Mouse (Mus musculus): ENCODE data around the gene Vnn3. TPM values are rescaled to one million over a fixed set of nuclear protein-coding genes. Genes with fewer than 3 reads are reported as not detected.

Vnn3 gene
- total RNA-seq (2014; rRNA removed) (0.10 TPM in 1 of 2 replicates, not detected in the other), polyA plus RNA-seq (2015; fragmentation: Nextera tagmentation; extraction: Ambion mirVana) (0.10 TPM in 1 of 2 replicates, not detected in the other)

DNA sequence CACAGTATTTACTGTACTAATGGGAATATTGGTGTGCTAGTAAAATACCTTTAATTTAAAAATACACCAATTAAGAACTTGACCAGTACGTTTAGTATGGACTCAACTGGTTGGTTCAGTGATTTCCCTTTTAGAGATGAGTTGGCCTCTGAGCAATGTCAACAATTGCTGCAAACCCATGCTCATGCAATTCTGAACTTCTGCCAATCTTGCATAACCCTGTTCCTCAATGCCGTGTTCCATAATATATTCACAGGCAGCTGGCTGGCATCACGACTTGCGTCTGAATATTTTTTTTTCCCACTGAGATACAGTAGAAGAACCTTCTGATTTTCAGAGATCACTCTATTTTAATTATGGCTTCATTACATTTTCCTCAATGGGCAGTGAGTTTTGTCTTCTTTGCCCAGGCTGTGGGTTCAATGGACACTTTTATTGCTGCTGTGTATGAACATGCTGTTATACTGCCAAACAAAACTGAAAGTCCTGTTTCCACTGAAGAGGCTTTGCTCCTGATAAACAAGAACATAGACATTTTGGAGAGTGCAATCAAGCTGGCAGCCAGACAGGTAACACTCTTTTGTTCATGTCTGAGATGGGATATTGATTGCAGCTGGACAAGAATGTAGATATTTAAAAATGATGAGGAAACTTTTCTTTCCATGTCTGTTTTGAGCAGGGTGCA is at the start of gene Vnn3:
TSS of gene Vnn3 (plus strand) at position 235 of the 685 bp plus-strand sequence.
- ATAC-seq: no peak
- DNase-seq: no peak
- no peaks in the 10 kb centered on the region for H3K9me3 ChIP-seq (ENCODE audit: low read length)
- H3K9ac ChIP-seq: no peak within 1 kb of the TSS
- no peaks in the 10 kb centered on the region for H3K4me1 ChIP-seq (ENCODE audit: insufficient read depth)
- TF ChIP-seq CTCF (IDR thresholded peaks at IDR 0.05; ENCODE audit: low read depth): no peak
- no peak within 1 kb of the TSS for H3K4me2 ChIP-seq (ENCODE audit: low read depth)
- H3K36me3 ChIP-seq (ENCODE audit: insufficient read depth): no peaks in the 10 kb centered on the region
- no peak within 1 kb of the TSS for H3K4me3 ChIP-seq (ENCODE audit: low read depth, low read length)
- H3K27me3 ChIP-seq (ENCODE audit: insufficient read depth, low read length): no peaks in the 10 kb centered on the region
- WGBS: 60% methylated on average over 4 of the region's 4 CpGs
- no peak within 1 kb of the TSS for H3K27ac ChIP-seq (ENCODE audit: low read depth, low read length)

DNA sequence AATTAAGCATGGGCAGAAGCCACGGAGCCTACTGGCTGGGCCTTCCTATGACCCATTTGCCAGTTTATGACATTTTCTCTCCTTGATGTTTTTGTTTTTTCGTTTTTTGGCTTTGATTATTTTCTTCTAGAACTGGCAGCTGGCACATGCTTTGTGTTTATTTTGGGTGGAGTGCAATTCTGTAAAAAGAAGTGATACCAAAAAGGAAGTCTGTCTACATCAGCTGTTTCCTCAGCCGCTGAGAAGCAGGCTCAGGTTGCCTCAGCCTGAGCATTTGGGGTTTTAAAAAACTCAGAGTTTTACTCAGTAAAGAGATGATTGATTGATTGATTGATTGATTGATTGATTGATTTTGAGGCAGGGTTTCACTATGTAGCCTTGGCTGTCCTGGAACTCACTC is 48.4 kb upstream of the Vnn3 start:
- 66% methylated on average over 3 of the region's 3 CpGs for WGBS

GRCm38 (mm10) chr10:23804665-23805064 is 46.6 kb upstream of the Vnn3 start:
- Histone ChIP-seq H3K27me3 (ENCODE audit: insufficient read depth, low read length) (no peaks in the 10 kb centered on the region), H3K4me3 (ENCODE audit: low read depth, low read length) (no peak overlapping the region), H3K9ac (no peak overlapping the region), H3K27ac (ENCODE audit: low read depth, low read length) (no peak overlapping the region), H3K4me1 (ENCODE audit: insufficient read depth) (no peaks in the 10 kb centered on the region), H3K4me2 (ENCODE audit: low read depth) (no peak overlapping the region), H3K36me3 (ENCODE audit: insufficient read depth) (peaks cover 46% of the 10 kb centered on the region), H3K9me3 (ENCODE audit: low read length) (no peaks in the 10 kb centered on the region)
- ATAC-seq: no peak
- no peak for TF ChIP-seq CTCF (IDR thresholded peaks at IDR 0.05; ENCODE audit: low read depth)
- 74% methylated on average over 3 of the region's 3 CpGs for WGBS
- no peak for DNase-seq

More for the DNA sequence above, 48.4 kb upstream of the Vnn3 start:
- no peak overlapping the region for H3K9ac ChIP-seq
- peaks cover 6% of the 10 kb centered on the region; the same call in 1 of the 2 replicates for H3K4me1 ChIP-seq (ENCODE audit: insufficient read depth)
- DNase-seq (no peak), ATAC-seq (no peak)
- peaks cover 46% of the 10 kb centered on the region for H3K36me3 ChIP-seq (ENCODE audit: insufficient read depth)
- H3K9me3 ChIP-seq (ENCODE audit: low read length): no peaks in the 10 kb centered on the region
- no peak overlapping the region for H3K27ac ChIP-seq (ENCODE audit: low read depth, low read length)
- no peak overlapping the region for H3K4me3 ChIP-seq (ENCODE audit: low read depth, low read length)
- H3K4me2 ChIP-seq (ENCODE audit: low read depth): no peak overlapping the region
- no peaks in the 10 kb centered on the region for H3K27me3 ChIP-seq (ENCODE audit: insufficient read depth, low read length)
- no peak for TF ChIP-seq CTCF (IDR thresholded peaks at IDR 0.05; ENCODE audit: low read depth)

- no peak overlapping the region for H3K9ac ChIP-seq
- no peaks in the 10 kb centered on the region for H3K4me1 ChIP-seq (ENCODE audit: insufficient read depth)
- ATAC-seq (no peak), DNase-seq (no peak)
- 37% methylated on average over 4 of the region's 4 CpGs for WGBS
- H3K9me3 ChIP-seq (ENCODE audit: low read length): no peaks in the 10 kb centered on the region
- H3K27me3 ChIP-seq (ENCODE audit: insufficient read depth, low read length): no peaks in the 10 kb centered on the region
- no peak overlapping the region for H3K4me2 ChIP-seq (ENCODE audit: low read depth)
- TF ChIP-seq CTCF (IDR thresholded peaks at IDR 0.05; ENCODE audit: low read depth): no peak
- peaks cover 38% of the 10 kb centered on the region for H3K36me3 ChIP-seq (ENCODE audit: insufficient read depth)
- no peak overlapping the region for H3K27ac ChIP-seq (ENCODE audit: low read depth, low read length)
- H3K4me3 ChIP-seq (ENCODE audit: low read depth, low read length): no peak overlapping the region
Measured at GRCm38 (mm10) chr10:23806201-23806600, 45.1 kb upstream of the Vnn3 start.

DNA sequence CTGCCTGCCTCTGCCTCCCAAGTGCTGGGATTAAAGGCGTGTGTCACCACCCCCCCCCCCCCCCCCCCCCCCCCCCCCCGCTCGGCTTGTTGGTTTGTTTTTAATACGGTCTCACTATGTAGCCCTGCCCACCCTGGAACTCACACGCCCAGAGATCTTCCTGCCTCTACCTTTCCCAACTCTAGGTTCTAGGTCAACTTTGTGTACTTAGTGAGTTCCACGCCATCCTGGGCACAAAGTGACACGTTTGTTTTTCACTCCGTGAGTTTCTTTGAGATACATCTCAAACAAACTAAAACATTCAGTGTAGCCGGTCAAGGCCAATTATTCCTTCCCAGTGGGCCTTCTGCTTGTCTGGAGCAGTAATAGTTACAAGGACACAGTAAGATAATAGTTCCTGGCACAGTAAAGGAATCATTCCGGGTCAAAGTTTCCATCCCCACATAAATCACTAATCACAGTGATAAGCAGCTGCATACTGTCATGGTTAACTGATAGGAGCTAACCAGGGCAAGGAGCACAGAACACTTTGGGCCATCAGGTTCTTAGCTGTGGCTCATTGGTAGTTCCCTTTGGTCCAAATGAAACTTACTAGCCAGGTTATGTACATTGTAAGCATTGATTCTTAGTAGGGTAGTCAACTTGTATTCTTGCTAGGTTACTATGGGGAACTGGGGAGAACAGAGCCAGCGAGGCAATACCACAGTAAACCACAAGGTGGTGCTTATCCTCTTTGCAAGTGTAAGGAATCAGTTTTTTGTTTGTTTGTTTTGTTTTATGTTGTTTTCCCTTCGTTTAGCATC is 39.4 kb upstream of the Vnn3 start:
- Histone ChIP-seq H3K4me1 (ENCODE audit: insufficient read depth) (no peaks in the 10 kb centered on the region), H3K9ac (no peak overlapping the region), H3K27me3 (ENCODE audit: insufficient read depth, low read length) (no peaks in the 10 kb centered on the region), H3K9me3 (ENCODE audit: low read length) (no peaks in the 10 kb centered on the region), H3K36me3 (ENCODE audit: insufficient read depth) (peaks cover 6% of the 10 kb centered on the region; the same call in 1 of the 2 replicates), H3K27ac (ENCODE audit: low read depth, low read length) (no peak overlapping the region), H3K4me2 (ENCODE audit: low read depth) (no peak overlapping the region), H3K4me3 (ENCODE audit: low read depth, low read length) (no peak overlapping the region)
- WGBS: 75% methylated on average over 8 of the region's 12 CpGs
- peak; percentile 64 for ATAC-seq
- peak; percentile 88 for TF ChIP-seq CTCF (IDR thresholded peaks at IDR 0.05; ENCODE audit: low read depth)
- DNase-seq: peak; percentile 83

- no peak for TF ChIP-seq CTCF (IDR thresholded peaks at IDR 0.05; ENCODE audit: low read depth)
- Histone ChIP-seq H3K4me1 (ENCODE audit: insufficient read depth) (no peaks in the 10 kb centered on the region), H3K9me3 (ENCODE audit: low read length) (no peaks in the 10 kb centered on the region), H3K36me3 (ENCODE audit: insufficient read depth) (peaks cover 7% of the 10 kb centered on the region; the same call in 1 of the 2 replicates), H3K9ac (no peak overlapping the region), H3K27ac (ENCODE audit: low read depth, low read length) (no peak overlapping the region), H3K27me3 (ENCODE audit: insufficient read depth, low read length) (no peaks in the 10 kb centered on the region), H3K4me2 (ENCODE audit: low read depth) (no peak overlapping the region), H3K4me3 (ENCODE audit: low read depth, low read length) (no peak overlapping the region)
- no peak for DNase-seq
- peak; percentile 42 for ATAC-seq
Measured at GRCm38 (mm10) chr10:23812438-23812759, 38.9 kb upstream of the Vnn3 start.
